Mouse (Mus musculus) gastrocnemius, adult 18-20 months (tissue): Measurements from ENCODE around the gene Atf4. TPM values are rescaled to one million over a fixed set of nuclear protein-coding genes. Genes with fewer than 3 reads are reported as not detected.

Experiments used
- DNase-seq: peaks from one replicate; pipeline ENCODE4 v3.0.0; 2021; ENCODE audit warnings: low spot score
- long read RNA-seq, 2 experiments: library from polyadenylated mRNA; stranded (forward); transcript quantifications; one replicate each; pipeline ENCODE4 v2.0.0; 2021
- total RNA-seq, 2 experiments: library from RNA; stranded (reverse); gene quantifications; 2 replicates each; pipeline ENCODE4 v1.2.3; 2021

The Atf4 gene
- 100 to 1,000 TPM; 141 to 165 TPM for total RNA-seq
- long read RNA-seq, experiment 1, transcript Atf4-201 (3 exons, 1,725 nt) = major isoform, 31 of 44 reads
- long read RNA-seq, experiment 1, transcript Atf4-203 (1 exons, 2,019 nt) = minor isoform, 10 of 44 reads
- long read RNA-seq, experiment 1, partial matches to known transcripts = 2 of 44 reads
- long read RNA-seq, experiment 1, other reads (novel, unspliced or antisense) = 1 of 44 reads
- long read RNA-seq, experiment 2, transcript Atf4-201 (3 exons, 1,725 nt) = major isoform, 45 of 62 reads
- long read RNA-seq, experiment 2, transcript Atf4-203 (1 exons, 2,019 nt) = minor isoform, 11 of 62 reads
- long read RNA-seq, experiment 2, partial matches to known transcripts = 6 of 62 reads
- long read RNA-seq, experiment 2, other reads (novel, unspliced or antisense) = 0 of 62 reads

GRCm38 (mm10) chr15:80254847-80255645 is at the start of gene Atf4:
Atf4 (plus strand) TSS chr15:80255184.
- DNase-seq = peak; percentile 99

- no peak for DNase-seq
Measured at GRCm38 (mm10) chr15:80206057-80206565, 48.9 kb upstream of the Atf4 start.

GRCm38 (mm10) chr15:80208446-80208845 is 46.5 kb upstream of the Atf4 start:
- no peak for DNase-seq

- no peak for DNase-seq
Measured at GRCm38 (mm10) chr15:80213688-80214087, 41.3 kb upstream of the Atf4 start.

- no peak for DNase-seq
Measured at GRCm38 (mm10) chr15:80215716-80216479, 39.1 kb upstream of the Atf4 start.

- DNase-seq = no peak
Measured at GRCm38 (mm10) chr15:80216480-80216820, 38.5 kb upstream of the Atf4 start.

- DNase-seq = no peak
Measured at GRCm38 (mm10) chr15:80217476-80217875, 37.5 kb upstream of the Atf4 start.

- no peak for DNase-seq
Measured at GRCm38 (mm10) chr15:80219211-80219610, 35.8 kb upstream of the Atf4 start.

- no peak for DNase-seq
Measured at GRCm38 (mm10) chr15:80219705-80220657, 35.0 kb upstream of the Atf4 start.

GRCm38 (mm10) chr15:80221031-80221430 is 34.0 kb upstream of the Atf4 start:
- no peak for DNase-seq

GRCm38 (mm10) chr15:80223751-80224150 is 31.2 kb upstream of the Atf4 start:
- no peak for DNase-seq

- peak; percentile 69 for DNase-seq
Measured at GRCm38 (mm10) chr15:80225208-80225607, 29.8 kb upstream of the Atf4 start.

GRCm38 (mm10) chr15:80225796-80226195 is 29.2 kb upstream of the Atf4 start:
- DNase-seq = peak; percentile 62

GRCm38 (mm10) chr15:80228071-80228800 is 26.7 kb upstream of the Atf4 start:
- no peak for DNase-seq

- DNase-seq = no peak
Measured at GRCm38 (mm10) chr15:80232331-80232730, 22.7 kb upstream of the Atf4 start.

GRCm38 (mm10) chr15:80233053-80233452 is 21.9 kb upstream of the Atf4 start:
- DNase-seq = no peak

GRCm38 (mm10) chr15:80233733-80234509 is 21.1 kb upstream of the Atf4 start, which contains the start of gene Mief1:
Mief1 (plus strand) TSS chr15:80234018.
- DNase-seq = peak; percentile 98

- DNase-seq = no peak
Measured at GRCm38 (mm10) chr15:80235535-80235934, 19.4 kb upstream of the Atf4 start, which contains the start of gene AC140267.1. AC140267.1 (plus strand) TSS chr15:80235835.

- no peak for DNase-seq
Measured at GRCm38 (mm10) chr15:80248135-80248534, 6.8 kb upstream of the Atf4 start.
